Mouse (Mus musculus) midbrain, embryonic 16.5 days (tissue): ENCODE measurements around the gene Tead2. TPM values are rescaled to one million over a fixed set of nuclear protein-coding genes. Genes with fewer than 3 reads are reported as not detected.
"Not testable (repeated sequence)": the region's sequence is repeated elsewhere in the genome, so short reads cannot be mapped to it uniquely, and the experiment has no call there.

Experiments used
- ATAC-seq: fragments of 200-750 bp; cut with Nextera tagmentation; 2 replicates; pipeline ENCODE4 v1.8.0; 2017; ENCODE audit warnings: moderate TSS enrichment
- H3K27ac ChIP-seq: fragments of 300-500 bp; sonication (generic); 2 replicates; pipeline ENCODE4 v1.5.1; 2014; ENCODE audit warnings: mild to moderate bottlenecking, low read length, mixed read lengths
- H3K27me3 ChIP-seq: fragments of 300-500 bp; sonication (generic); 2 replicates; pipeline ENCODE4 v1.6.1; 2014; ENCODE audit warnings: low read depth, low read length, mixed read lengths; ENCODE audit not compliant: control insufficient read depth, insufficient read depth
- H3K36me3 ChIP-seq: fragments of 300-500 bp; sonication (generic); 2 replicates; pipeline ENCODE4 v1.6.1; 2014; ENCODE audit warnings: mild to moderate bottlenecking, low read length, moderate library complexity, mixed read lengths; ENCODE audit not compliant: control insufficient read depth, insufficient read depth
- H3K4me1 ChIP-seq: fragments of 300-500 bp; sonication (generic); 2 replicates; pipeline ENCODE4 v1.6.1; 2014; ENCODE audit warnings: mild to moderate bottlenecking, low read length, mixed read lengths; ENCODE audit not compliant: control insufficient read depth, insufficient read depth
- H3K4me2 ChIP-seq: fragments of 300-500 bp; sonication (generic); 2 replicates; pipeline ENCODE4 v1.6.1; 2014; ENCODE audit warnings: mild to moderate bottlenecking, low read length, mixed read lengths
- H3K4me3 ChIP-seq: fragments of 300-500 bp; sonication (generic); 2 replicates; pipeline ENCODE4 v1.5.1; 2014; ENCODE audit warnings: low read depth, mild to moderate bottlenecking, low read length, moderate library complexity, mixed read lengths
- H3K9ac ChIP-seq: fragments of 300-500 bp; sonication (generic); 2 replicates; pipeline ENCODE4 v1.6.1; 2014; ENCODE audit warnings: low read depth, low read length, mixed read lengths
- H3K9me3 ChIP-seq: fragments of 300-500 bp; sonication (generic); replicated peaks from 2 replicates; pipeline ENCODE4 v1.6.1; 2014; ENCODE audit warnings: mild to moderate bottlenecking, low read length, mixed read lengths; ENCODE audit not compliant: control insufficient read depth, poor library complexity, severe bottlenecking
- WGBS: fragments of 180-500 bp; shearing (Covaris S2); extraction: QIAGEN DNeasy Blood & Tissue Kit; methylation state at CpG from one replicate; pipeline ENCODE4 v1.1.7; 2014; 5-methylcytosine and 5-hydroxymethylcytosine counted together
- polyA plus RNA-seq: library from polyadenylated mRNA; unstranded; fragments of >200 nt; fragmentation: Nextera tagmentation; extraction: Ambion mirVana; gene quantifications from 2 replicates; pipeline ENCODE4 v1.2.1, GENCODE M21; 2015

The Tead2 gene
- 30.5 and 39.5 TPM in 2 replicates for polyA plus RNA-seq

- Histone ChIP-seq H3K4me3 (peak within 1 kb of the TSS; percentile 46), H3K9ac (peak within 1 kb of the TSS; percentile 70), H3K4me1 (peaks cover 14% of the 10 kb centered on the region), H3K4me2 (peak within 1 kb of the TSS; percentile 71), H3K36me3 (no peaks in the 10 kb centered on the region), H3K9me3 (no peaks in the 10 kb centered on the region), H3K27me3 (peaks cover 14% of the 10 kb centered on the region), H3K27ac (peak within 1 kb of the TSS; percentile 75)
- ATAC-seq = peak; percentile 59; the same call in 1 of the 2 replicates
- WGBS = under 1% methylated on average over 54 of the region's 55 CpGs
Measured at GRCm38 (mm10) chr7:45215673-45216441, at the start of gene Tead2. Gene Tead2 (plus strand): TSS chr7:45215753.

GRCm38 (mm10) chr7:45166950-45167401 is 48.6 kb upstream of the Tead2 start:
- H3K9ac ChIP-seq = no peak overlapping the region
- H3K4me3 ChIP-seq = no peak overlapping the region
- ATAC-seq = no peak
- no peaks in the 10 kb centered on the region for H3K36me3 ChIP-seq
- peaks cover 20% of the 10 kb centered on the region for H3K4me1 ChIP-seq
- no peak overlapping the region for H3K27ac ChIP-seq
- H3K4me2 ChIP-seq = no peak overlapping the region
- H3K9me3 ChIP-seq = no peaks in the 10 kb centered on the region
- WGBS = 22% methylated on average over 9 of the region's 10 CpGs
- peaks cover 64% of the 10 kb centered on the region for H3K27me3 ChIP-seq

- H3K27ac ChIP-seq = no peak overlapping the region
- H3K4me2 ChIP-seq = peak overlapping the region; percentile 22; the same call in 1 of the 2 replicates
- peak overlapping the region; percentile 14; the same call in 1 of the 2 replicates for H3K9ac ChIP-seq
- WGBS = 2% methylated on average over 19 of the region's 19 CpGs
- H3K27me3 ChIP-seq = peaks cover 64% of the 10 kb centered on the region
- H3K4me3 ChIP-seq = no peak overlapping the region
- H3K4me1 ChIP-seq = peaks cover 17% of the 10 kb centered on the region
- no peaks in the 10 kb centered on the region for H3K9me3 ChIP-seq
- H3K36me3 ChIP-seq = no peaks in the 10 kb centered on the region
- ATAC-seq = no peak
Measured at GRCm38 (mm10) chr7:45167761-45168445, 47.6 kb upstream of the Tead2 start.

- ATAC-seq = no peak
- H3K9ac ChIP-seq = 0 out of 2 replicates have a peak overlapping the region, but pooled peaks have one; percentile 26
- peaks cover 16% of the 10 kb centered on the region for H3K4me1 ChIP-seq
- peaks cover 57% of the 10 kb centered on the region for H3K27me3 ChIP-seq
- no peaks in the 10 kb centered on the region for H3K9me3 ChIP-seq
- WGBS = 2% methylated on average over 24 of the region's 24 CpGs
- H3K36me3 ChIP-seq = no peaks in the 10 kb centered on the region
- H3K4me2 ChIP-seq = peak overlapping the region; percentile 22
- H3K27ac ChIP-seq = no peak overlapping the region
- H3K4me3 ChIP-seq = peak overlapping the region; percentile 16
Measured at GRCm38 (mm10) chr7:45168656-45169055, 46.9 kb upstream of the Tead2 start.

- WGBS = 94% methylated on average over 3 of the region's 3 CpGs
- Histone ChIP-seq H3K4me3 (no peak overlapping the region), H3K27me3 (peaks cover 55% of the 10 kb centered on the region), H3K4me1 (peaks cover 12% of the 10 kb centered on the region; the same call in 1 of the 2 replicates), H3K4me2 (no peak overlapping the region), H3K27ac (no peak overlapping the region), H3K36me3 (no peaks in the 10 kb centered on the region), H3K9ac (no peak overlapping the region), H3K9me3 (no peaks in the 10 kb centered on the region)
- ATAC-seq = no peak
Measured at GRCm38 (mm10) chr7:45169495-45169894, 46.1 kb upstream of the Tead2 start.

GRCm38 (mm10) chr7:45172974-45173373 is 42.6 kb upstream of the Tead2 start:
- no peak overlapping the region for H3K9ac ChIP-seq
- 64% methylated on average over 7 of the region's 7 CpGs for WGBS
- H3K9me3 ChIP-seq = no peaks in the 10 kb centered on the region
- no peak overlapping the region for H3K27ac ChIP-seq
- no peaks in the 10 kb centered on the region for H3K36me3 ChIP-seq
- H3K4me1 ChIP-seq = peaks cover 13% of the 10 kb centered on the region
- ATAC-seq = no peak
- H3K4me3 ChIP-seq = no peak overlapping the region
- peaks cover 58% of the 10 kb centered on the region for H3K27me3 ChIP-seq
- no peak overlapping the region for H3K4me2 ChIP-seq

- 67% methylated on average over 1 of the region's 1 CpGs for WGBS
- ATAC-seq, H3K27ac ChIP-seq, H3K9ac ChIP-seq, H3K36me3 ChIP-seq, H3K4me1 ChIP-seq, H3K4me2 ChIP-seq, H3K9me3 ChIP-seq, H3K4me3 ChIP-seq: not testable (repeated sequence)
- H3K27me3 ChIP-seq = peaks cover 58% of the 10 kb centered on the region
Measured at GRCm38 (mm10) chr7:45173772-45174171, 41.8 kb upstream of the Tead2 start.

- 3% methylated on average over 29 of the region's 29 CpGs for WGBS
- H3K27ac ChIP-seq = no peak overlapping the region
- no peak overlapping the region for H3K9ac ChIP-seq
- peaks cover 60% of the 10 kb centered on the region for H3K27me3 ChIP-seq
- no peaks in the 10 kb centered on the region for H3K36me3 ChIP-seq
- H3K4me2 ChIP-seq = peak overlapping the region; percentile 10; the same call in 1 of the 2 replicates
- H3K4me1 ChIP-seq = peaks cover 5% of the 10 kb centered on the region
- H3K9me3 ChIP-seq = no peaks in the 10 kb centered on the region
- H3K4me3 ChIP-seq = peak overlapping the region; percentile 10; the same call in 1 of the 2 replicates
- no peak for ATAC-seq
Measured at GRCm38 (mm10) chr7:45174567-45175280, 40.8 kb upstream of the Tead2 start.
